Mouse (Mus musculus): ENCODE measurements around the gene Ubald1. TPM values are rescaled to one million over a fixed set of nuclear protein-coding genes. Genes with fewer than 3 reads are reported as not detected.

The Ubald1 gene
- polyA plus RNA-seq, 1 experiment: 92.4 TPM

DNA sequence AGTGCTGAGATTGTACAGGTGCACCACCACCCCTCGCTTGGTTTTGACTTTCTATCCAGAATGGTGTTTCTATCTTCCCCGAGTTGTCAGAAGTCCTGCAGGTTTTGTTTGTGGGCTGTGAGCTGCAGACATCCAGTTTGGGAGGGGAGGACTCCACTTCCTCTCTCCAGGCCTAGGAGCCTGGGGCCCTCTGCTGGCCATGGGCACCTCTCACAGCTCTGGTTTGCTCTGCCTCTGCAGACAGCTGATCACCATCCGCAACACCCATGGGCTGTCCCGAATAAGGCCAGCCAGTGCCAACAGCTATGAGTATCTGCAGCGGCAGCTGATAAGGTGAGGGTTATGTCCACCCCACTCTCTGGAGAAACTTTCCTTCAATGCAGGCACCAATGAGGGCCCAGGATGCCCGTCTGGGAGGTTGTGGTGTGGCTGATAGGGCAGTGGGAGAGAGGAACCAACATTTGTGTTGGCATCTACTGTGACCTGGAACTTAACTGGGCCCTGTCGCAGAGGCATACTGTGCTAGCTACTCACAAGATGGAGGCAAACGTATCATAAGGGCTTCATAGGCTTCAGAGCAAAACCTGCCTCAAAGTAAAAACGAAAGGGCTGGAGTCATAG is 17.1 kb downstream of the Ubald1 start:
- no peaks in the 10 kb centered on the region for H3K36me3 ChIP-seq (ENCODE audit: control insufficient read depth, insufficient read depth, low read length)
- no peaks in the 10 kb centered on the region for H3K27me3 ChIP-seq (ENCODE audit: control insufficient read depth, insufficient read depth, low read length)
- no peak overlapping the region for H3K27ac ChIP-seq (ENCODE audit: control insufficient read depth, insufficient read depth, low read length)
- H3K4me1 ChIP-seq (replicated peaks; ENCODE audit: control insufficient read depth, insufficient read depth, low read length): no peaks in the 10 kb centered on the region
- peak; percentile 75 for DNase-seq
- TF ChIP-seq POLR2A (IDR thresholded peaks at IDR 0.05; ENCODE audit: control insufficient read depth, extremely low read depth, insufficient read depth, low read length, poor library complexity) (no peak), CTCF (IDR thresholded peaks at IDR 0.05; ENCODE audit: borderline replicate concordance, control insufficient read depth, extremely low read depth, insufficient read depth, low read length, poor library complexity) (peak; percentile 83)
- 43% methylated on average over 9 of the region's 9 CpGs for WGBS
- no peak overlapping the region for H3K4me3 ChIP-seq (ENCODE audit: control insufficient read depth, insufficient read depth, low read length)

GRCm38 (mm10) chr16:4861392-4861791 is 18.7 kb downstream of the Ubald1 start:
- H3K4me3 ChIP-seq (ENCODE audit: control insufficient read depth, insufficient read depth, low read length): no peak overlapping the region
- no peaks in the 10 kb centered on the region for H3K36me3 ChIP-seq (ENCODE audit: control insufficient read depth, insufficient read depth, low read length)
- no peak overlapping the region for H3K27ac ChIP-seq (ENCODE audit: control insufficient read depth, insufficient read depth, low read length)
- no peak for TF ChIP-seq CTCF (IDR thresholded peaks at IDR 0.05; ENCODE audit: borderline replicate concordance, control insufficient read depth, extremely low read depth, insufficient read depth, low read length, poor library complexity)
- TF ChIP-seq POLR2A (IDR thresholded peaks at IDR 0.05; ENCODE audit: control insufficient read depth, extremely low read depth, insufficient read depth, low read length, poor library complexity): no peak
- no peaks in the 10 kb centered on the region for H3K27me3 ChIP-seq (ENCODE audit: control insufficient read depth, insufficient read depth, low read length)
- H3K4me1 ChIP-seq (replicated peaks; ENCODE audit: control insufficient read depth, insufficient read depth, low read length): no peaks in the 10 kb centered on the region
- peak; percentile 30 for DNase-seq
- WGBS: 65% methylated on average over 10 of the region's 10 CpGs

DNA sequence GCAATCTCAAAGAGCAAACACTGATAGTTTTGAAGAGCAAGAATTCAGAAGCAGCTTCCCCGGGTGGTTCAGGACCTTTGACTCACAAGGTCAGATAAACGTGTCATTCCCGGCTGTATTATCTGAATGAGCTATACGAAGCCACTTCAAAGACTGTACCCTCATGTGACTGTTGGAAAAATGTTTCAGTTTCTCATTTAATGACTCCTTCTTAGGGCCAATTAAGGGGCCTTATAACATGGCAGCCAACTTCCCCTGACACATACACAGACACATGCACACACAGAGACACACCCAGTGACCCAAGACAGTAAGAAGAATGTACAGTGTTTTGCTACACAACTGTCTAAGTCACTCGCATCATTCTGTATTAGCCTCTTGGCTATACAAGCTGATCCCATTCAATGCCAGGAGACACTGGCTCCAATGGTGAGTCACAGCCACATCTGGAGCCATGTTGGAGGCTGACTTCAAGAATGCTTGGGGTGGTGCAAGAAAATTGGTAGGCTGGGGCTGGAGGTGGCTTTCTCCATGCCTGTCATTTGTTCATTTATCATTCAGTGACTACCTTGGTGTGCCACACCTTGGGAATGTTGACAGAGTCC is 25.0 kb downstream of the Ubald1 start:
- H3K4me3 ChIP-seq (ENCODE audit: control insufficient read depth, insufficient read depth, low read length): no peak overlapping the region
- TF ChIP-seq CTCF (IDR thresholded peaks at IDR 0.05; ENCODE audit: borderline replicate concordance, control insufficient read depth, extremely low read depth, insufficient read depth, low read length, poor library complexity): no peak
- no peak for TF ChIP-seq POLR2A (IDR thresholded peaks at IDR 0.05; ENCODE audit: control insufficient read depth, extremely low read depth, insufficient read depth, low read length, poor library complexity)
- no peaks in the 10 kb centered on the region for H3K27me3 ChIP-seq (ENCODE audit: control insufficient read depth, insufficient read depth, low read length)
- no peaks in the 10 kb centered on the region for H3K36me3 ChIP-seq (ENCODE audit: control insufficient read depth, insufficient read depth, low read length)
- no peaks in the 10 kb centered on the region for H3K4me1 ChIP-seq (replicated peaks; ENCODE audit: control insufficient read depth, insufficient read depth, low read length)
- DNase-seq: no peak
- H3K27ac ChIP-seq (ENCODE audit: control insufficient read depth, insufficient read depth, low read length): no peak overlapping the region
- 65% methylated on average over 5 of the region's 5 CpGs for WGBS

DNA sequence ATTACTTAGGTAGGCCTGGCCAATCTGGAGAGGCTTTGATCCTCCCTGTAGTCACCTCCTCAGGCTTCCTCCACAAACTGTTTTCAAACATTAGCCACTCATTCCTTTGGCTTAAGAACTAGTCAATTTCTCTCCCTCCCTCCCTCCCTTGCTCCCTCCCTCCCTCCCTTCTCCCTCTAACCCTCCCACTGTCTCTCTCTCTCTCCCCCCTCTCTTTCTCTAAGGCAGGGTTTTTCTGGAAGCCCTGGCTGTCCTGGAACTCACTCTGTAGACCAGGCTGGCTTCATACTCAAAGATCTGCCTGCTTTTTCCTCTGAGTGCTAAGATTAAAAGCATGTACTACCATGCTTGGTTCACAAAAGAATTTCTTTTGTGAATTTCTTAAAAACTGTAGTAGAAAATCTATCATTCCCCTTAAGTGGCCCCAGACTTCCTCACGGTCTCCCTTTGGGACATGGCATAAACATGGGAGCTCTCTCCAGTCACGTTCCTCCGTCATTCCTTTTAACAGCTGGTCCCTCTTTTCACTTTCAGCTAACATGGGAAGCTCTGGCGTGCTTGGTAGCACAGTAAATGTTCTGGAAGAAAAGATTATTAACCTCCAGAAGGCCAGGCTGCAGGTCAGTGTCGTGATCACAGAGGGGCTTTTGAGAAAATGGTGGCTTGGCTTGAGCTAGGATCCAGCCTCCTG is 29.0 kb downstream of the Ubald1 start:
- Histone ChIP-seq H3K27ac (ENCODE audit: control insufficient read depth, insufficient read depth, low read length) (no peak overlapping the region), H3K36me3 (ENCODE audit: control insufficient read depth, insufficient read depth, low read length) (no peaks in the 10 kb centered on the region), H3K4me1 (replicated peaks; ENCODE audit: control insufficient read depth, insufficient read depth, low read length) (no peaks in the 10 kb centered on the region), H3K27me3 (ENCODE audit: control insufficient read depth, insufficient read depth, low read length) (no peaks in the 10 kb centered on the region), H3K4me3 (ENCODE audit: control insufficient read depth, insufficient read depth, low read length) (no peak overlapping the region)
- WGBS: 91% methylated on average over 5 of the region's 5 CpGs
- TF ChIP-seq CTCF (IDR thresholded peaks at IDR 0.05; ENCODE audit: borderline replicate concordance, control insufficient read depth, extremely low read depth, insufficient read depth, low read length, poor library complexity): no peak
- TF ChIP-seq POLR2A (IDR thresholded peaks at IDR 0.05; ENCODE audit: control insufficient read depth, extremely low read depth, insufficient read depth, low read length, poor library complexity): no peak
- DNase-seq: no peak

- no peak for DNase-seq
These were observed 29.8 kb downstream of the Ubald1 start for GRCm38 (mm10) chr16:4850361-4850760.

GRCm38 (mm10) chr16:4848090-4848489 is 32.0 kb downstream of the Ubald1 start:
- no peak for DNase-seq
- H3K4me1 ChIP-seq (replicated peaks; ENCODE audit: control insufficient read depth, insufficient read depth, low read length): no peaks in the 10 kb centered on the region
- no peaks in the 10 kb centered on the region for H3K36me3 ChIP-seq (ENCODE audit: control insufficient read depth, insufficient read depth, low read length)
- H3K27ac ChIP-seq (ENCODE audit: control insufficient read depth, insufficient read depth, low read length): no peak overlapping the region
- H3K4me3 ChIP-seq (ENCODE audit: control insufficient read depth, insufficient read depth, low read length): no peak overlapping the region
- 94% methylated on average over 2 of the region's 2 CpGs for WGBS
- no peak for TF ChIP-seq POLR2A (IDR thresholded peaks at IDR 0.05; ENCODE audit: control insufficient read depth, extremely low read depth, insufficient read depth, low read length, poor library complexity)
- no peak for TF ChIP-seq CTCF (IDR thresholded peaks at IDR 0.05; ENCODE audit: borderline replicate concordance, control insufficient read depth, extremely low read depth, insufficient read depth, low read length, poor library complexity)
- no peaks in the 10 kb centered on the region for H3K27me3 ChIP-seq (ENCODE audit: control insufficient read depth, insufficient read depth, low read length)

More at GRCm38 (mm10) chr16:4850361-4850760, 29.8 kb downstream of the Ubald1 start:
- no peak overlapping the region for H3K4me3 ChIP-seq (ENCODE audit: control insufficient read depth, insufficient read depth, low read length)
- no peaks in the 10 kb centered on the region for H3K36me3 ChIP-seq (ENCODE audit: control insufficient read depth, insufficient read depth, low read length)
- no peaks in the 10 kb centered on the region for H3K4me1 ChIP-seq (replicated peaks; ENCODE audit: control insufficient read depth, insufficient read depth, low read length)
- H3K27me3 ChIP-seq (ENCODE audit: control insufficient read depth, insufficient read depth, low read length): no peaks in the 10 kb centered on the region
- WGBS: 82% methylated on average over 7 of the region's 7 CpGs
- TF ChIP-seq POLR2A (IDR thresholded peaks at IDR 0.05; ENCODE audit: control insufficient read depth, extremely low read depth, insufficient read depth, low read length, poor library complexity) (no peak), CTCF (IDR thresholded peaks at IDR 0.05; ENCODE audit: borderline replicate concordance, control insufficient read depth, extremely low read depth, insufficient read depth, low read length, poor library complexity) (no peak)
- H3K27ac ChIP-seq (ENCODE audit: control insufficient read depth, insufficient read depth, low read length): no peak overlapping the region
